Mouse (Mus musculus): ENCODE measurements around the gene Yap1. TPM values are rescaled to one million over a fixed set of nuclear protein-coding genes. Genes with fewer than 3 reads are reported as not detected.

Yap1 gene
- polyA plus RNA-seq, 1 experiment = 7.1 TPM

- Histone ChIP-seq H3K27ac (ENCODE audit: control insufficient read depth, insufficient read depth, low read depth, low read length, poor library complexity) (no peak overlapping the region), H3K4me3 (replicated peaks; ENCODE audit: control insufficient read depth, low read depth, low read length) (no peak overlapping the region), H3K4me1 (ENCODE audit: control insufficient read depth, insufficient read depth, low read length) (no peaks in the 10 kb centered on the region)
- WGBS = 82% methylated on average over 8 of the region's 8 CpGs
- TF ChIP-seq CTCF (IDR thresholded peaks at IDR 0.05; ENCODE audit: control insufficient read depth, insufficient read depth, low read length) = no peak
- TF ChIP-seq POLR2A (IDR thresholded peaks at IDR 0.05; ENCODE audit: borderline replicate concordance, control insufficient read depth, low read depth, low read length) = no peak
Measured at GRCm38 (mm10) chr9:7956400-7956799, 48.0 kb downstream of the Yap1 start.

- WGBS = 70% methylated on average over 5 of the region's 5 CpGs
- Histone ChIP-seq H3K4me3 (replicated peaks; ENCODE audit: control insufficient read depth, low read depth, low read length) (no peak overlapping the region), H3K27ac (ENCODE audit: control insufficient read depth, insufficient read depth, low read depth, low read length, poor library complexity) (no peak overlapping the region), H3K4me1 (ENCODE audit: control insufficient read depth, insufficient read depth, low read length) (no peaks in the 10 kb centered on the region)
- TF ChIP-seq POLR2A (IDR thresholded peaks at IDR 0.05; ENCODE audit: borderline replicate concordance, control insufficient read depth, low read depth, low read length) (no peak), CTCF (IDR thresholded peaks at IDR 0.05; ENCODE audit: control insufficient read depth, insufficient read depth, low read length) (no peak)
Measured at GRCm38 (mm10) chr9:7952886-7953285, 51.5 kb downstream of the Yap1 start.

GRCm38 (mm10) chr9:7950211-7950644 lies 54.2 kb downstream of the Yap1 start:
- WGBS = 76% methylated on average over 7 of the region's 7 CpGs
- no peak overlapping the region for H3K27ac ChIP-seq (ENCODE audit: control insufficient read depth, insufficient read depth, low read depth, low read length, poor library complexity)
- no peak overlapping the region for H3K4me3 ChIP-seq (replicated peaks; ENCODE audit: control insufficient read depth, low read depth, low read length)
- TF ChIP-seq CTCF (IDR thresholded peaks at IDR 0.05; ENCODE audit: control insufficient read depth, insufficient read depth, low read length) (no peak), POLR2A (IDR thresholded peaks at IDR 0.05; ENCODE audit: borderline replicate concordance, control insufficient read depth, low read depth, low read length) (no peak)
- H3K4me1 ChIP-seq (ENCODE audit: control insufficient read depth, insufficient read depth, low read length) = no peaks in the 10 kb centered on the region

- Histone ChIP-seq H3K4me1 (ENCODE audit: control insufficient read depth, insufficient read depth, low read length) (no peaks in the 10 kb centered on the region), H3K27ac (ENCODE audit: control insufficient read depth, insufficient read depth, low read depth, low read length, poor library complexity) (no peak overlapping the region), H3K4me3 (replicated peaks; ENCODE audit: control insufficient read depth, low read depth, low read length) (no peak overlapping the region)
- WGBS = 81% methylated on average over 4 of the region's 4 CpGs
- TF ChIP-seq CTCF (IDR thresholded peaks at IDR 0.05; ENCODE audit: control insufficient read depth, insufficient read depth, low read length) = no peak
- no peak for TF ChIP-seq POLR2A (IDR thresholded peaks at IDR 0.05; ENCODE audit: borderline replicate concordance, control insufficient read depth, low read depth, low read length)
Measured at GRCm38 (mm10) chr9:7947946-7948345, 56.5 kb downstream of the Yap1 start.

GRCm38 (mm10) chr9:7943796-7944462 lies 60.5 kb downstream of the Yap1 start:
- WGBS = 54% methylated on average over 7 of the region's 7 CpGs

GRCm38 (mm10) chr9:7942701-7943100 lies 61.7 kb downstream of the Yap1 start:
- TF ChIP-seq POLR2A (IDR thresholded peaks at IDR 0.05; ENCODE audit: borderline replicate concordance, control insufficient read depth, low read depth, low read length) = no peak
- H3K4me3 ChIP-seq (replicated peaks; ENCODE audit: control insufficient read depth, low read depth, low read length) = no peak overlapping the region
- H3K27ac ChIP-seq (ENCODE audit: control insufficient read depth, insufficient read depth, low read depth, low read length, poor library complexity) = no peak overlapping the region
- no peaks in the 10 kb centered on the region for H3K4me1 ChIP-seq (ENCODE audit: control insufficient read depth, insufficient read depth, low read length)
- 89% methylated on average over 8 of the region's 8 CpGs for WGBS

More at GRCm38 (mm10) chr9:7943796-7944462, 60.5 kb downstream of the Yap1 start:
- no peak for TF ChIP-seq POLR2A (IDR thresholded peaks at IDR 0.05; ENCODE audit: borderline replicate concordance, control insufficient read depth, low read depth, low read length)
- no peak for TF ChIP-seq CTCF (IDR thresholded peaks at IDR 0.05; ENCODE audit: control insufficient read depth, insufficient read depth, low read length)
- Histone ChIP-seq H3K27ac (ENCODE audit: control insufficient read depth, insufficient read depth, low read depth, low read length, poor library complexity) (no peak overlapping the region), H3K4me1 (ENCODE audit: control insufficient read depth, insufficient read depth, low read length) (no peaks in the 10 kb centered on the region), H3K4me3 (replicated peaks; ENCODE audit: control insufficient read depth, low read depth, low read length) (no peak overlapping the region)

- H3K4me1 ChIP-seq (ENCODE audit: control insufficient read depth, insufficient read depth, low read length) = no peaks in the 10 kb centered on the region
- WGBS = 88% methylated on average over 4 of the region's 4 CpGs
- no peak overlapping the region for H3K4me3 ChIP-seq (replicated peaks; ENCODE audit: control insufficient read depth, low read depth, low read length)
- no peak overlapping the region for H3K27ac ChIP-seq (ENCODE audit: control insufficient read depth, insufficient read depth, low read depth, low read length, poor library complexity)
- TF ChIP-seq CTCF (IDR thresholded peaks at IDR 0.05; ENCODE audit: control insufficient read depth, insufficient read depth, low read length) (no peak), POLR2A (IDR thresholded peaks at IDR 0.05; ENCODE audit: borderline replicate concordance, control insufficient read depth, low read depth, low read length) (no peak)
Measured at GRCm38 (mm10) chr9:7940075-7940474, 64.3 kb downstream of the Yap1 start.

GRCm38 (mm10) chr9:7934419-7934818 lies 70.0 kb downstream of the Yap1 start:
- Histone ChIP-seq H3K4me3 (replicated peaks; ENCODE audit: control insufficient read depth, low read depth, low read length) (no peak overlapping the region), H3K4me1 (ENCODE audit: control insufficient read depth, insufficient read depth, low read length) (no peaks in the 10 kb centered on the region), H3K27ac (ENCODE audit: control insufficient read depth, insufficient read depth, low read depth, low read length, poor library complexity) (no peak overlapping the region)
- 87% methylated on average over 10 of the region's 10 CpGs for WGBS
- no peak for TF ChIP-seq POLR2A (IDR thresholded peaks at IDR 0.05; ENCODE audit: borderline replicate concordance, control insufficient read depth, low read depth, low read length)

GRCm38 (mm10) chr9:7929552-7929951 lies 74.8 kb downstream of the Yap1 start:
- WGBS = 73% methylated on average over 6 of the region's 6 CpGs
- no peak for TF ChIP-seq POLR2A (IDR thresholded peaks at IDR 0.05; ENCODE audit: borderline replicate concordance, control insufficient read depth, low read depth, low read length)
- no peak for TF ChIP-seq CTCF (IDR thresholded peaks at IDR 0.05; ENCODE audit: control insufficient read depth, insufficient read depth, low read length)
- Histone ChIP-seq H3K27ac (ENCODE audit: control insufficient read depth, insufficient read depth, low read depth, low read length, poor library complexity) (no peak overlapping the region), H3K4me3 (replicated peaks; ENCODE audit: control insufficient read depth, low read depth, low read length) (no peak overlapping the region), H3K4me1 (ENCODE audit: control insufficient read depth, insufficient read depth, low read length) (no peaks in the 10 kb centered on the region)
